In the genomic region with DNA sequence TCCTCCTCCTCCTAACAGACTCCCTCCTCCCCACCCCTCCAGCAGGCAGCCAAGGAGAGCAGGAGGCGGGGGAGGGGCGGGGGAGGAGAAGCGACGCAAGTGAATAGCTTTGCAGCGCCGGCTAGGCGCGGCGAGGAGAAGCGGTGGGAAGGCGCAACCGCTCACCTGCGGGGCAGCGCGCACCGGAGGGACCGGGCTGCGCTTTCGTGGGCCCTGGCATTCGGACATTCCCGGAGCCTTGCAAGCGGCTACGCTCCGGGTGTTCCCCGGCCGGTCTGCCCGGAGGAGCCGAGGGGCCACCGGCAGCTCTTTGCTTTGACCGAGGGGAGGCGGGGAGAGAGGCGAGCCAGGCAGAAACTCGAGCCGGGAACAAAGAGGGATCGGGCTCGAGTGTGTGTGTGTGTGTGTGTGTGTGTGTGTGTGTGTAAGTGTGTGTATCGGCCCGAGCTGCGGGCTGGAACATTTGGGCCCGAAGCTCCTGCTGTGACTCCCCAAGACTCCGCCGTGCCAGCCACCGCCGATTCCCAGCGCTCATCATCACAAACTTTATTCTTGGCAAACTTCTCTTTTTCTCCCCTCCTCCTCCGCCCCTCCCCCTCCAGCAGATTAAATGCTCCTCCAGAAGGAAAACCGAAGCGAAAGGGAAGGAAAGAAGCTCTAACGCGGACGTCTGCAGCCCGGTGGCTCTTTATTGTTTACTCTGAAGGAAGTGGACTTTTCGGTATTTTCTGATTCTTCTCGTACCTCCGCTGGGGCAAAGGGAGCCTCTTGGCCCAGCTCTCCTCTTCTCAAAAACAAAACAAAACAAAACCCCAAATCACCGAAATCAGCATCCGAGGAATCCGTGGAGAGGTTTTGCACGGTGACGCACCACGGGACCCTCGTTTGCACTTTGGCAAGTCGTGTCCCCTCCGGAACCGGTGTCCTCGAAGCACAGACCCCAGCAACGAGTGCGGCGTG, we compare ENCODE assay signal across 8 mouse cellular contexts. TPM values are rescaled to one million over a fixed set of nuclear protein-coding genes. Genes with fewer than 3 reads are reported as not detected.
DNase-seq lines count a peak whose midpoint lies in the region; ATAC-seq and TF ChIP-seq lines count a peak whose summit lies in the region.

TSS of gene Lef1 (plus strand) at position 281 of the 960 bp plus-strand sequence.

- peak within 1 kb of the TSS; percentile 86 for H3K4me2 ChIP-seq in embryonic facial prominence, embryonic 14.5 days (ENCODE audit: low read depth, low read length)
- peak within 1 kb of the TSS; percentile 80 for H3K4me2 ChIP-seq in hindbrain, embryonic 16.5 days (ENCODE audit: low read length)
- peak within 1 kb of the TSS; percentile 94 for H3K4me2 ChIP-seq in lung, embryonic 14.5 days

- no peak for TF ChIP-seq POLR2A in kidney, adult 2 months (IDR thresholded peaks at IDR 0.05; ENCODE audit: low read depth, low read length)

- H3K4me3 ChIP-seq in kidney, adult 2 months (ENCODE audit: insufficient read depth, low read depth, low read length): peak within 1 kb of the TSS; percentile 35
- H3K4me3 ChIP-seq in embryonic facial prominence, embryonic 14.5 days (ENCODE audit: low read depth, low read length): peak within 1 kb of the TSS; percentile 71
- H3K4me3 ChIP-seq in hindbrain, embryonic 16.5 days (ENCODE audit: low read length): peak within 1 kb of the TSS; percentile 51
- peak within 1 kb of the TSS; percentile 62 for H3K4me3 ChIP-seq in lung, embryonic 14.5 days (ENCODE audit: low read depth, low read length)

- no peaks in the 10 kb centered on the region for H3K4me1 ChIP-seq in kidney, adult 2 months (ENCODE audit: control insufficient read depth, insufficient read depth, low read length)
- peaks cover 26% of the 10 kb centered on the region for H3K4me1 ChIP-seq in embryonic facial prominence, embryonic 14.5 days (ENCODE audit: control insufficient read depth, insufficient read depth, low read length)
- peaks cover 35% of the 10 kb centered on the region for H3K4me1 ChIP-seq in hindbrain, embryonic 16.5 days (ENCODE audit: control insufficient read depth, insufficient read depth, low read depth, low read length)
- H3K4me1 ChIP-seq in lung, embryonic 14.5 days (ENCODE audit: insufficient read depth): peaks cover 4% of the 10 kb centered on the region; the same call in 1 of the 2 replicates

- peak; percentile 49 for ATAC-seq in embryonic facial prominence, embryonic 14.5 days (ENCODE audit: low read depth)
- ATAC-seq in hindbrain, embryonic 16.5 days: no peak; the same call in 1 of the 2 replicates
- ATAC-seq in lung, embryonic 14.5 days (ENCODE audit: insufficient read depth): peak; percentile 36

- no peaks in the 10 kb centered on the region for H3K9me3 ChIP-seq in embryonic facial prominence, embryonic 14.5 days (ENCODE audit: control insufficient read depth, low read length)
- H3K9me3 ChIP-seq in hindbrain, embryonic 16.5 days (ENCODE audit: control insufficient read depth, low read length): no peaks in the 10 kb centered on the region
- H3K9me3 ChIP-seq in lung, embryonic 14.5 days (ENCODE audit: low read depth, low read length): no peaks in the 10 kb centered on the region

- H3K27ac ChIP-seq in kidney, adult 2 months (ENCODE audit: insufficient read depth, low read depth, low read length): no peak within 1 kb of the TSS
- peak within 1 kb of the TSS; percentile 72 for H3K27ac ChIP-seq in embryonic facial prominence, embryonic 14.5 days (replicated peaks; ENCODE audit: low read depth, low read length)
- H3K27ac ChIP-seq in hindbrain, embryonic 16.5 days (ENCODE audit: low read depth, low read length): no peak within 1 kb of the TSS
- H3K27ac ChIP-seq in lung, embryonic 14.5 days (ENCODE audit: low read depth): peak within 1 kb of the TSS; percentile 63

- 1% methylated on average over 62 of the region's 69 CpGs for WGBS in kidney, adult 2 months
- under 1% methylated on average over 53 of the region's 69 CpGs for WGBS in embryonic facial prominence, embryonic 14.5 days
- under 1% methylated on average over 58 of the region's 69 CpGs for WGBS in hindbrain, embryonic 16.5 days
- WGBS in lung, embryonic 14.5 days: under 1% methylated on average over 62 of the region's 69 CpGs

- DNase-seq in kidney, adult 2 months: no peak
- no peak for DNase-seq in kidney, adult 9 months
- peak; percentile 68 for DNase-seq in Muller cell, postnatal 12 days (ENCODE audit: inconsistent ontology term)
- DNase-seq in embryonic facial prominence, embryonic 14.5 days (ENCODE audit: low spot score): peak; percentile 89
- DNase-seq in lung, embryonic 14.5 days: peak; percentile 77
- peak; percentile 69 for DNase-seq in retina, embryonic 14.5 days (ENCODE audit: low spot score)
- DNase-seq in urinary bladder, postnatal 4 days (ENCODE audit: low spot score in 2 of 2): no peak

- no peaks in the 10 kb centered on the region for H3K36me3 ChIP-seq in kidney, adult 2 months (ENCODE audit: control insufficient read depth, insufficient read depth, low read length)
- no peaks in the 10 kb centered on the region for H3K36me3 ChIP-seq in embryonic facial prominence, embryonic 14.5 days (ENCODE audit: control insufficient read depth, insufficient read depth, low read length)
- H3K36me3 ChIP-seq in hindbrain, embryonic 16.5 days (ENCODE audit: control insufficient read depth, insufficient read depth, low read length): no peaks in the 10 kb centered on the region
- H3K36me3 ChIP-seq in lung, embryonic 14.5 days (ENCODE audit: insufficient read depth): 0 out of 2 replicates have a peak, but pooled peaks cover 3% of the 10 kb centered on the region

- peak within 1 kb of the TSS; percentile 85 for H3K9ac ChIP-seq in embryonic facial prominence, embryonic 14.5 days (ENCODE audit: low read depth, low read length)
- peak within 1 kb of the TSS; percentile 56 for H3K9ac ChIP-seq in hindbrain, embryonic 16.5 days (ENCODE audit: low read depth, low read length)
- peak within 1 kb of the TSS; percentile 72 for H3K9ac ChIP-seq in lung, embryonic 14.5 days

- H3K27me3 ChIP-seq in kidney, adult 2 months (replicated peaks; ENCODE audit: control insufficient read depth, insufficient read depth, low read length): peaks cover 20% of the 10 kb centered on the region
- H3K27me3 ChIP-seq in embryonic facial prominence, embryonic 14.5 days (replicated peaks; ENCODE audit: control insufficient read depth, insufficient read depth, low read length): peaks cover 35% of the 10 kb centered on the region
- H3K27me3 ChIP-seq in hindbrain, embryonic 16.5 days (replicated peaks; ENCODE audit: control insufficient read depth, insufficient read depth, low read length): peaks cover 13% of the 10 kb centered on the region
- H3K27me3 ChIP-seq in lung, embryonic 14.5 days (ENCODE audit: insufficient read depth, low read length): peaks cover 43% of the 10 kb centered on the region

- TF ChIP-seq CTCF in kidney, adult 2 months (conservative IDR thresholded peaks at IDR 0.05; ENCODE audit: insufficient read depth, insufficient read length, low read depth, low read length): no peak
- TF ChIP-seq CTCF in lung, embryonic 14.5 days (IDR thresholded peaks at IDR 0.05; ENCODE audit: low read depth): no peak

RNA-seq across cellular contexts. Expression of gene Lef1, which starts in this region (rescaled TPM):
- polyA plus RNA-seq in kidney, adult 2 months (2012; rRNA removed): 2.3 and 8.4 TPM in 2 replicates
- 25.9 and 32.2 TPM in 2 replicates for polyA plus RNA-seq in embryonic facial prominence, embryonic 14.5 days (2014; fragmentation: Nextera tagmentation; extraction: Ambion mirVana)
- 8.0 and 13.0 TPM in 2 replicates for polyA plus RNA-seq in hindbrain, embryonic 16.5 days (2015; fragmentation: Nextera tagmentation; extraction: Ambion mirVana)
- polyA plus RNA-seq in lung, embryonic 14.5 days (2014; fragmentation: Nextera tagmentation; extraction: Ambion mirVana): 31.6 and 32.7 TPM in 2 replicates

Comparison
In these comparisons a context has a peak if more than half of its experiments do, and no peak if none do; other contexts are left out.
1. DNase-seq: peak in Muller cell, postnatal 12 days (single experiment), embryonic facial prominence, embryonic 14.5 days (single experiment), lung, embryonic 14.5 days (single experiment) and retina, embryonic 14.5 days (single experiment); none in kidney, adult 2 months (single experiment), kidney, adult 9 months (single experiment) and urinary bladder, postnatal 4 days (0 of 2).
2. H3K27ac ChIP-seq: peak in embryonic facial prominence, embryonic 14.5 days (single experiment) and lung, embryonic 14.5 days (single experiment); none in kidney, adult 2 months (single experiment) and hindbrain, embryonic 16.5 days (single experiment).
3. Peak in every context shown above with its lines, with median percentiles within 50 percentile points of each other: H3K4me3 ChIP-seq, H3K4me2 ChIP-seq and H3K9ac ChIP-seq.